Mouse (Mus musculus) brain, embryonic 14.5 days (tissue): ENCODE data around the gene Col6a3.

Experiments used
- CTCF ChIP-seq: fragments of 200-500 bp; IDR thresholded peaks from 2 replicates; pipeline ENCODE4 v1.5.1; 2012; ENCODE audit warnings: inconsistent platforms, mild to moderate bottlenecking, moderate library complexity, borderline replicate concordance; ENCODE audit not compliant: insufficient read depth, insufficient read length; ENCODE audit errors: extremely low read depth
- POLR2A ChIP-seq: fragments of 200-500 bp; IDR thresholded peaks from 2 replicates; pipeline ENCODE4 v1.6.1; 2012; ENCODE audit warnings: mild to moderate bottlenecking, inconsistent platforms, borderline replicate concordance; ENCODE audit not compliant: poor library complexity, insufficient read depth, insufficient read length, severe bottlenecking; ENCODE audit errors: extremely low read depth

GRCm38 (mm10) chr1:90775477-90776241 is 68.1 kb downstream of the Col6a3 start:
- TF ChIP-seq CTCF (no peak), POLR2A (no peak)
